Mouse (Mus musculus) granulocyte monocyte progenitor cell, adult 5-6 weeks (primary cell): Measurements from ENCODE around the gene Il16. TPM values are rescaled to one million over a fixed set of nuclear protein-coding genes. Genes with fewer than 3 reads are reported as not detected.
"Not testable (repeated sequence)": the region's sequence is repeated elsewhere in the genome, so short reads cannot be mapped to it uniquely, and the experiment has no call there.

Experiments
- ATAC-seq: replicated peaks from 2 replicates; pipeline ENCODE4 v1.8.0; 2016; ENCODE audit warnings: mild to moderate bottlenecking, moderate TSS enrichment, inconsistent platforms; ENCODE audit not compliant: poor library complexity, severe bottlenecking
- total RNA-seq, 2 experiments: library from RNA; stranded (forward) in 1 of 2; stranded (reverse) in 1 of 2; fragments of 200-712, 200-1000 nt in 1 of 2; fragments of >200 nt in 1 of 2; fragmentation: Nextera tagmentation in 1 of 2; gene quantifications; 2 replicates each; pipeline ENCODE4 v1.2.3; 2014 to 2017

Il16 gene
- total RNA-seq, 2 experiments from 2014 or later = 43.0 to 71.5 TPM

GRCm38 (mm10) chr7:83736341-83737115 is 9.0 kb downstream of the Il16 start:
- no peak for ATAC-seq

GRCm38 (mm10) chr7:83735108-83735781 is 10.3 kb downstream of the Il16 start:
- no peak for ATAC-seq

- no peak for ATAC-seq
Measured at GRCm38 (mm10) chr7:83734671-83735082, 10.8 kb downstream of the Il16 start.

- ATAC-seq = no peak
Measured at GRCm38 (mm10) chr7:83734246-83734645, 11.3 kb downstream of the Il16 start.

GRCm38 (mm10) chr7:83732781-83733180 is 12.7 kb downstream of the Il16 start:
- no peak for ATAC-seq

- ATAC-seq = no peak
Measured at GRCm38 (mm10) chr7:83731961-83732666, 13.4 kb downstream of the Il16 start.

GRCm38 (mm10) chr7:83731297-83731696 is 14.2 kb downstream of the Il16 start:
- no peak for ATAC-seq

- 0 out of 2 replicates have a peak, but pooled peaks have one; percentile 18 for ATAC-seq
Measured at GRCm38 (mm10) chr7:83726936-83727632, 18.4 kb downstream of the Il16 start.

GRCm38 (mm10) chr7:83725801-83726200 is 19.7 kb downstream of the Il16 start:
- no peak for ATAC-seq

GRCm38 (mm10) chr7:83724541-83724940 is 21.0 kb downstream of the Il16 start:
- no peak for ATAC-seq

- no peak for ATAC-seq
Measured at GRCm38 (mm10) chr7:83723954-83724353, 21.6 kb downstream of the Il16 start.

- no peak for ATAC-seq
Measured at GRCm38 (mm10) chr7:83723221-83723620, 22.3 kb downstream of the Il16 start.

GRCm38 (mm10) chr7:83722485-83722884 is 23.0 kb downstream of the Il16 start:
- peak; percentile 81 for ATAC-seq

- peak; percentile 77 for ATAC-seq
Measured at GRCm38 (mm10) chr7:83720231-83720630, 25.3 kb downstream of the Il16 start.

- ATAC-seq = peak; percentile 11; the same call in 1 of the 2 replicates
Measured at GRCm38 (mm10) chr7:83717021-83717725, 28.4 kb downstream of the Il16 start.

- ATAC-seq = no peak
Measured at GRCm38 (mm10) chr7:83713639-83714038, 31.9 kb downstream of the Il16 start.

GRCm38 (mm10) chr7:83711676-83712259 is 33.8 kb downstream of the Il16 start:
- ATAC-seq = not testable (repeated sequence)

GRCm38 (mm10) chr7:83703046-83703775 is 42.3 kb downstream of the Il16 start:
- no peak for ATAC-seq
